Mouse (Mus musculus) kidney, embryonic 15.5 days (tissue): ENCODE measurements around the gene Cox14. TPM values are rescaled to one million over a fixed set of nuclear protein-coding genes. Genes with fewer than 3 reads are reported as not detected.
"Not testable (repeated sequence)": the region's sequence is repeated elsewhere in the genome, so short reads cannot be mapped to it uniquely, and the experiment has no call there.

ENCODE experiments used
- ATAC-seq: fragments of 200-750 bp; cut with Nextera tagmentation; replicated peaks from 2 replicates; pipeline ENCODE4 v1.8.0; 2017; ENCODE audit warnings: moderate TSS enrichment; ENCODE audit not compliant: low FRiP score
- H3K27ac ChIP-seq: fragments of 300-500 bp; sonication (generic); 2 replicates; pipeline ENCODE4 v1.5.1; 2015; ENCODE audit warnings: mild to moderate bottlenecking, inconsistent platforms
- H3K27me3 ChIP-seq: fragments of 300-500 bp; sonication (generic); 2 replicates; pipeline ENCODE4 v1.6.1; 2015; ENCODE audit warnings: inconsistent platforms
- H3K36me3 ChIP-seq: fragments of 300-500 bp; sonication (generic); 2 replicates; pipeline ENCODE4 v1.6.1; 2015; ENCODE audit warnings: inconsistent platforms
- H3K4me1 ChIP-seq: fragments of 300-500 bp; sonication (generic); 2 replicates; pipeline ENCODE4 v1.6.1; 2015; ENCODE audit warnings: inconsistent platforms
- H3K4me2 ChIP-seq: fragments of 300-500 bp; sonication (generic); 2 replicates; pipeline ENCODE4 v1.6.1; 2015; ENCODE audit warnings: moderate library complexity, mild to moderate bottlenecking, inconsistent platforms
- H3K4me3 ChIP-seq: fragments of 300-500 bp; sonication (generic); replicated peaks from 2 replicates; pipeline ENCODE4 v1.5.1; 2015; ENCODE audit warnings: mild to moderate bottlenecking, inconsistent platforms
- H3K9ac ChIP-seq: fragments of 300-500 bp; sonication (generic); 2 replicates; pipeline ENCODE4 v1.6.1; 2015; ENCODE audit warnings: mild to moderate bottlenecking, inconsistent platforms
- H3K9me3 ChIP-seq: fragments of 300-500 bp; sonication (generic); replicated peaks from 2 replicates; pipeline ENCODE4 v1.6.1; 2016; ENCODE audit warnings: inconsistent platforms
- WGBS: fragments of 180-500 bp; shearing (Covaris S2); methylation state at CpG from one replicate; pipeline ENCODE4 v1.1.7; 2015; ENCODE audit warnings: mixed read lengths; 5-methylcytosine and 5-hydroxymethylcytosine counted together
- polyA plus RNA-seq: library from polyadenylated mRNA; unstranded; fragments of >200 nt; fragmentation: Nextera tagmentation; extraction: Ambion mirVana; gene quantifications from 2 replicates; pipeline ENCODE4 v1.2.1, GENCODE M21; 2015

The Cox14 gene
- polyA plus RNA-seq, 1 experiment from 2014 or later, result 185 TPM

- Histone ChIP-seq H3K27ac (no peak overlapping the region), H3K9me3 (no peaks in the 10 kb centered on the region), H3K9ac (no peak overlapping the region), H3K4me3 (no peak overlapping the region), H3K4me1 (peaks cover 75% of the 10 kb centered on the region), H3K4me2 (no peak overlapping the region), H3K36me3 (no peaks in the 10 kb centered on the region), H3K27me3 (no peaks in the 10 kb centered on the region)
- 84% methylated on average over 8 of the region's 8 CpGs for WGBS
- ATAC-seq, result no peak
These were observed 5.6 kb upstream of the Cox14 start for GRCm38 (mm10) chr15:99719865-99720264.

GRCm38 (mm10) chr15:99721921-99722743 is 3.3 kb upstream of the Cox14 start:
- no peak for ATAC-seq
- Histone ChIP-seq H3K4me2 (no peak overlapping the region), H3K4me1 (peaks cover 66% of the 10 kb centered on the region), H3K9ac (no peak overlapping the region), H3K36me3 (no peaks in the 10 kb centered on the region), H3K9me3 (no peaks in the 10 kb centered on the region), H3K27me3 (no peaks in the 10 kb centered on the region), H3K27ac (0 out of 2 replicates have a peak overlapping the region, but pooled peaks have one; percentile 6), H3K4me3 (no peak overlapping the region)
- WGBS, result 76% methylated on average over 25 of the region's 25 CpGs

- WGBS, result 65% methylated on average over 10 of the region's 10 CpGs
- peaks cover 60% of the 10 kb centered on the region for H3K4me1 ChIP-seq
- H3K27me3 ChIP-seq, result no peaks in the 10 kb centered on the region
- no peak overlapping the region for H3K9ac ChIP-seq
- ATAC-seq, result no peak
- peaks cover 8% of the 10 kb centered on the region for H3K36me3 ChIP-seq
- peak overlapping the region; percentile 97 for H3K27ac ChIP-seq
- no peaks in the 10 kb centered on the region for H3K9me3 ChIP-seq
- peak overlapping the region; percentile 70; the same call in 1 of the 2 replicates for H3K4me2 ChIP-seq
- H3K4me3 ChIP-seq, result no peak overlapping the region
These were observed 2.3 kb upstream of the Cox14 start for GRCm38 (mm10) chr15:99723120-99723514.

DNA sequence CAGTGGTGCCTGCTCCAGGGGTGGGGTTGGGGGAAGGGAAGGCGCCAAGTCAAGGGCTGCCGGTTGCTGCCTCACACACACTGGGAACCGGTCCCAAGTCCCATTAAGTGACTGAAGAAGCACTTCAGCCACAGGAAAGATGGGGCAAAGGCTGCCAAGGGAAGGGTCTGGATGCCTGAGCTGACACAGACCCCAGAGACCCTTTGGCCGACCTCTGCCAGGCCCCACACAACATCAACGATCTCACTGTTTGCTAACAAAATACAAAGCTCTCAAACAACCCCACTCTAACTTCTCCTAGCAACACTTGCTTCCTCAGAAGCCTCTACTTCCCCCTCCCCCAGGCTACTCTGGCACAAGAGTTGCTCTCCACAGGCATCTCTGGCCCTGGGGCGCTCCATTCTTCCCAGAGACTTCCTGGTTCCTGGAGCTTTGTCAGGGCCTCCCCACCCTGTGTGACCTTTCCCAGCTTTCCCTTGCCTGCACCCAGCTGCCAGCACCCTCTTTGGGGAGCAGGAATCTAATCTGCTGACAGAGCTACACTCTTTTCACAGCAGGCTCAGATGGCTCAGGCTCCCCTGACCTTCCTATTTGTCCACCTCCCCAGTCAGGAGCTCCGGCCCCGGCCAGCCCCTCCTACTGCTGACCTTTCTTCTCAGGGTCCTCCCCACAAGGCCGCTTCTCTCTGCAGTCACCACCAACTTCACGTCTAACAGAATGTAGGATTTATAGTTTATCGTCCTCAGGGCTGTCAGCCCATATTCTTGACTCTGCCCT is 1.7 kb upstream of the Cox14 start:
- Histone ChIP-seq H3K9me3 (no peaks in the 10 kb centered on the region), H3K27ac (peak overlapping the region; percentile 97), H3K9ac (peak overlapping the region; percentile 30), H3K4me2 (peak overlapping the region; percentile 70), H3K27me3 (no peaks in the 10 kb centered on the region), H3K36me3 (peaks cover 14% of the 10 kb centered on the region), H3K4me1 (peaks cover 54% of the 10 kb centered on the region), H3K4me3 (no peak overlapping the region)
- ATAC-seq, result peak; percentile 15; the same call in 1 of the 2 replicates
- WGBS, result 15% methylated on average over 11 of the region's 11 CpGs

- H3K4me1 ChIP-seq, result peaks cover 49% of the 10 kb centered on the region
- peak overlapping the region; percentile 30 for H3K9ac ChIP-seq
- H3K4me2 ChIP-seq, result peak overlapping the region; percentile 70
- 7% methylated on average over 16 of the region's 16 CpGs for WGBS
- H3K9me3 ChIP-seq, result peaks cover 4% of the 10 kb centered on the region; the same call in 1 of the 2 replicates
- peaks cover 22% of the 10 kb centered on the region for H3K36me3 ChIP-seq
- H3K27me3 ChIP-seq, result no peaks in the 10 kb centered on the region
- peak; percentile 48 for ATAC-seq
- peak overlapping the region; percentile 97 for H3K27ac ChIP-seq
- peak overlapping the region; percentile 91 for H3K4me3 ChIP-seq
These were observed 961 bp upstream of the Cox14 start for GRCm38 (mm10) chr15:99724292-99725021.

DNA sequence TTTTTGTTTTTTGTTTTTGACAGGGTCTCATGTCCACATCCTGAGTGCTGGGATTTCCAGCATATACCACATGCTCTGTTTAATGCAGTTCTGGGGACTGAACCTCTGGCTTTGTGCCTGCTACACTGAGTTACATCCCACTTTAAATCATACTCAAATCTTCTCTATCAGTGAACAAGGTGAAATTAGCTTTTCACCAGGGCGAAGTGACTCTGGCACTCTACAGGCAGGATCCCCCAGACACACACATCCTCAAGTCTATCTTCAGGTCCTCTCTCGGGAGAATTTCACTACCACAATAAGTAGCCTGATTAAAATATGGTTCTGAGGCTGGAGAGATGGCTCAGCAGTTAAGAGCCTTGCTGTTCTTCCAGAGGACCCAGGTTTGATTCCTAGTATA is 1.1 kb downstream of the Cox14 start:
- H3K9me3 ChIP-seq, result peaks cover 4% of the 10 kb centered on the region; the same call in 1 of the 2 replicates
- WGBS, result 69% methylated on average over 2 of the region's 2 CpGs
- no peak for ATAC-seq
- peak overlapping the region; percentile 91 for H3K4me3 ChIP-seq
- H3K9ac ChIP-seq, result peak overlapping the region; percentile 93
- peak overlapping the region; percentile 70 for H3K4me2 ChIP-seq
- H3K36me3 ChIP-seq, result peaks cover 35% of the 10 kb centered on the region
- peak overlapping the region; percentile 97; the same call in 1 of the 2 replicates for H3K27ac ChIP-seq
- H3K27me3 ChIP-seq, result no peaks in the 10 kb centered on the region
- H3K4me1 ChIP-seq, result peaks cover 49% of the 10 kb centered on the region

DNA sequence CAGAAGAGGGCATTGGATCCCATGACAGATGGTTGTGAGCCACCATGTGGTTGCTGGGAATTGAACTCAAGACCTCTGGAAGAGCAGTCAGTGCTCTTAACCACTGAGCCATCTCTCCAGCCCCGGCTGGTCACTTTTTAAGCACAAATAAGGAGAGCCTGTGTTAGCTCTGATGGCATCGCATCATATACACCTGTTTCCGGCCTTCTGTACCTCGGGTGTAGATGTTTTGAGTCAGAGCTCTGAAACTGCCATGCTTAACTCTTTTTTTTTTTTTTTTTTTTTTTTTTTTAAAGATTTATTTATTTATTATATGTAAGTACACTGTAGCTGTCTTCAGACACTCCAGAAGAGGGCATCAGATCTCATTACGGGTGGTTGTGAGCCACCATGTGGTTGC is 1.6 kb downstream of the Cox14 start:
- ATAC-seq, H3K4me2 ChIP-seq, H3K27ac ChIP-seq: not testable (repeated sequence)

DNA sequence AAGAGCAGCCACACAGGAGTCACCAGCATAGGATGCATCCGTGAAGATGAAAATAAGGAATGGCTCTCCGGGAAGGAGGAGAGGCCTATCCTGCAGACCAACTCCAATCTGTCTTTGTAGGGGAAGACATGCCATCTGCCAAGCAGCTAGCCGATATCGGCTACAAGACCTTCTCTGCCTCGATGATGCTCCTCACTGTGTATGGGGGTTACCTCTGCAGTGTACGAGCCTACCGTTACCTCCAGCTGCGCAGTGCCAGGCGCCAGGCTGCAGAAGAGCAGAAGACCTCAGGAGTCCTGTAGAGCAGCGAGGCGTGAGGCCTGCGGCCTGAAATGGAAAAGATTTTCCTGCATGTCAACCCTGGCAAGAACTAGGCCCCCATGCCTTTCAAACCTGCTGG is 2.1 kb downstream of the Cox14 start:
- peaks cover 42% of the 10 kb centered on the region for H3K36me3 ChIP-seq
- no peak overlapping the region for H3K27ac ChIP-seq
- WGBS, result 92% methylated on average over 12 of the region's 12 CpGs
- H3K27me3 ChIP-seq, result no peaks in the 10 kb centered on the region
- no peak overlapping the region for H3K9ac ChIP-seq
- no peak for ATAC-seq
- peaks cover 4% of the 10 kb centered on the region; the same call in 1 of the 2 replicates for H3K9me3 ChIP-seq
- H3K4me2 ChIP-seq, result no peak overlapping the region
- H3K4me1 ChIP-seq, result peaks cover 39% of the 10 kb centered on the region
- no peak overlapping the region for H3K4me3 ChIP-seq

More for the DNA sequence above, 1.6 kb downstream of the Cox14 start:
- not testable (repeated sequence) for H3K9me3 ChIP-seq, H3K9ac ChIP-seq, H3K27me3 ChIP-seq, H3K4me3 ChIP-seq
- Histone ChIP-seq H3K36me3 (peaks cover 39% of the 10 kb centered on the region), H3K4me1 (peaks cover 44% of the 10 kb centered on the region)
- WGBS, result 89% methylated on average over 4 of the region's 5 CpGs

DNA sequence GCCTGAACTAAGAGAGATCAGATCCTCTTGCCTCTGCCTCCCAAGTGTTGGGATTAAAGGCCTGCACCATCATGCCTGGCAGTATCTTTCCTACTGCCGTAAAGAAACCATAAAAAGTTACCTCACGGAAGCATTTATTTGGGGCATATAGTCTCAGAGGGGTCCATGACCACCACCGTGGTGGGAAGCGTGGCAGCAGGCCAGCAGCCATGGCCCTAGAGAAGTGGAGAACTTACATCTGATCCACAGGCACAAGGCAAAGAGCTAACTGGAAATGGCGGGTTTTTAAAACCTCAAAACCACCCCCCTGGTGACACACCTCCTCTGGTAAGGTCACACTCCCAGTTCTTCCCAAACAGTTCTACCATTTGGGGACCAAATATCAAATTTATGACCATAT is 2.8 kb downstream of the Cox14 start:
- no peak overlapping the region for H3K9ac ChIP-seq
- no peak overlapping the region for H3K27ac ChIP-seq
- WGBS, result 94% methylated on average over 5 of the region's 5 CpGs
- no peak for ATAC-seq
- H3K4me2 ChIP-seq, result no peak overlapping the region
- peaks cover 32% of the 10 kb centered on the region for H3K4me1 ChIP-seq
- H3K9me3 ChIP-seq, result peaks cover 4% of the 10 kb centered on the region; the same call in 1 of the 2 replicates
- no peaks in the 10 kb centered on the region for H3K27me3 ChIP-seq
- peaks cover 49% of the 10 kb centered on the region for H3K36me3 ChIP-seq
- H3K4me3 ChIP-seq, result no peak overlapping the region

DNA sequence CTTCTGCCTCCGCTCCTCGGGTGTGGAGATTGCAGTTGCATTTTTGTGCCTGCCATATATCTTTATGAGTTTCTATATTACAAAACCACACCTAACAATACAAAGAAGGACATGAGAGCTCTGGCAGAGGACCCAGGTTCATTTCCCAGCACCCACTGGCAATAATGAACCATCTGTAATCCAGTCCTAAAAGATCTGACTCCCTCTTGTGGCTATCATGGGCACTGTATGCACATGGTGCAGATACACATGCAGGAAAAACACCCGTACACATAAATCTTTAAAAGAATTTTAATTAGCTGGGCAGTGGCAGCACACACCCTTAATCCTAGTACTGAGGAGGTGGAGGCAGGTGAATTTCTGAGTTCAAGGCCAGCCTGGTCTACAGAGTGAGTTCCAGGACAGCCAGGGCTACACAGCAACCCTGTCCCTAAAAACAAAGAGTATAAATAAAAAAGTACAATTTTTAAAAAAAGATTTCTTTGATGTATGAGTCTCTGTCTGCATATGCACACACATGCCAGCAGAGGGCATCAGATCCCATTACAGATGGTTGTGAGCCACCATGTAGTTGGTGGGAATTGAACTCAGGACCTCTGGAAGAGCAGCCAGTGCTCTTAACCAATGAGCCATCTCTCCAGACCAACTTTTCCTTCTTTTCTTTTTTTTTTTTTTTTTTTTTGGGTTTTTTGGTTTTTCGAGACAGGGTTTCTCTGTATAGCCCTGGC is 3.8 kb downstream of the Cox14 start:
- ATAC-seq, result no peak
- H3K27ac ChIP-seq, result no peak overlapping the region
- no peak overlapping the region for H3K9ac ChIP-seq
- H3K27me3 ChIP-seq, result no peaks in the 10 kb centered on the region
- H3K4me3 ChIP-seq, result no peak overlapping the region
- peaks cover 56% of the 10 kb centered on the region for H3K36me3 ChIP-seq
- 96% methylated on average over 4 of the region's 4 CpGs for WGBS
- no peak overlapping the region for H3K4me2 ChIP-seq
- H3K4me1 ChIP-seq, result peaks cover 22% of the 10 kb centered on the region
- peaks cover 4% of the 10 kb centered on the region; the same call in 1 of the 2 replicates for H3K9me3 ChIP-seq

GRCm38 (mm10) chr15:99731167-99731566 is 5.7 kb downstream of the Cox14 start:
- Histone ChIP-seq H3K9me3 (peaks cover 4% of the 10 kb centered on the region; the same call in 1 of the 2 replicates), H3K9ac (no peak overlapping the region), H3K4me1 (peaks cover 11% of the 10 kb centered on the region; the same call in 1 of the 2 replicates), H3K27ac (no peak overlapping the region), H3K4me2 (no peak overlapping the region), H3K27me3 (no peaks in the 10 kb centered on the region), H3K4me3 (no peak overlapping the region), H3K36me3 (peaks cover 67% of the 10 kb centered on the region)
- ATAC-seq, result no peak
- 100% methylated on average over 2 of the region's 2 CpGs for WGBS
